Mouse (Mus musculus): Measurements from ENCODE around the gene Slc39a11.
A peak's percentile ranks its signal among the peaks of the same experiment; 100 is the strongest.

The Slc39a11 gene

DNA sequence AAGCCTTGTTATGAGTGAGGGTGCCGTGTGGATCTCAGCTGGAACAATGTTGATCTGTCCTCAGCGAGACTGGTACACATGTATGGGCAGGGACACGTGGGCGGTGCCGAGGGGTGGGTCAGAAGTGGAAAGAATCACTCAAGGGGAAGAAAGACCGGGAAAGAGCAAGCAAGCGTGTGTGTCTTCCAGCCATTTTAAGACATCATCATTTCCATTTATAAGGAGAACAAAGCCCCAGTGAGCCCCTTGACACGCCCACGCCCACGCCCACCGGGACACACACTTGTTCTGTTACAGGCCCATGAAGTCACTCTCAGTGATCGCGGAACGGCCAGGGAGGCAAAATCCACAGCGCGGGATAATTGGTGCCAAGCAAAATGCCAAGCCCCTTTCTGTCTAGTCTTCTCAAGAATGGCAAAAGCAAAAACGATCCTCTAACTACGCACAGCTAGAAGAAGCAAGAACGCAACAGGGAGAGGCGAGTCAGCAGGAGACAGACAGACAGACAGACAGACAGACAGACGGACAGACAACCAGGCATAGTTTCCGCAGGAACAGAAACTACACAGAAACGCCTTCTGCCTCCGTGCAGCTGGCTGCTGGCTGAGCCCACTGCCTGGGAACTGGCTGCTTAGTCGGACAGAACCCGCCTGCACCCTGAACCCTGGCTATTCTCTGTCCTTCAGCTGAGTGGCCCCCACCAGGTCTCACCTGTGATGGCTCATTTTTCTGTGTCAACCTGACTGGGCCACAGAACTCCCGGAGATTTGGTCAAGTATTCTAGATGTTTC is 364.7 kb downstream of the Slc39a11 start:
- DNase-seq (ENCODE audit: low spot score) = no peak

- DNase-seq (ENCODE audit: low spot score) = no peak
Observed at GRCm38 (mm10) chr11:113283376-113283811, 366.5 kb downstream of the Slc39a11 start.

GRCm38 (mm10) chr11:113278238-113278637 is 371.6 kb downstream of the Slc39a11 start:
- no peak for DNase-seq (ENCODE audit: low spot score)

GRCm38 (mm10) chr11:113277034-113277612 is 372.8 kb downstream of the Slc39a11 start:
- no peak for DNase-seq (ENCODE audit: low spot score)

GRCm38 (mm10) chr11:113276518-113276917 is 373.4 kb downstream of the Slc39a11 start:
- DNase-seq (ENCODE audit: low spot score) = no peak

DNA sequence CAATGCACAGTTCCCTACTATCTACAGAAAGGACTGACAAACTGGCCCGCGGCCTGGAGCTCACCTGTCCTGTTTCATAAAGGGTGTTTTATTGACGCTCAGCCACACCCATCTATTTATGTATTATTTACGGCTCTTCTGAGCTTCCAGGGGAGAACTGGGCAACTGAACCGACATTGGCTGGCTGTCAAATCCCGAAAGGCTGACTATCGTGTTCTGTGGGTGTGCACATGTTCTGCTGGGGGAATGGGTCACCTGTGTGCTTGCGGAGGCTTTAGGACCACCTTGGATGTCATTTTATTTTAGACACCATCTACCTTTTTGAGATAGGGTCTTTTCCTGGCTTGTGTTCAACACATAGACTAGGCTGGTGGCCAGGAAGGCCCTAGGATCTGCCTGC is 375.8 kb downstream of the Slc39a11 start:
- DNase-seq (ENCODE audit: low spot score) = no peak

DNA sequence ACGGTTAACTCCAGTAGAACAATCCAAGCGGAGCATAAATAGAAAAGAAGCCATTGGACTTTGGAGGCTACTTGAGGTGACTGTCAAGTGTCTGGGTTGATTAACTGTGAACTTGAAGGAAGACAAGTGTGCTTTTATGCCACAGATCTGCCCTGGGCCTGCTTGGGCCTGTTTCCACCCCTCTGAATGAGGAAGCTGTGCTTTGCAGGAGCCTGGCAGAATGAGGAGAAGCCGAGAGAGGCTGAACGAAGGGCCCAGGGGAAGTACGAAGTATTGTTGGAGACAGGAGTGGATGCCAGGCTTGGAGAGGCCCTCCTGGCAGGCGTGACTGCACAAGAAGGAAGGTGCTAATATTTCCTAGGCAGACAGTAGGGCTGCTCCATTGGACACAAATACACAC is 378.0 kb downstream of the Slc39a11 start:
- no peak for DNase-seq (ENCODE audit: low spot score)

DNA sequence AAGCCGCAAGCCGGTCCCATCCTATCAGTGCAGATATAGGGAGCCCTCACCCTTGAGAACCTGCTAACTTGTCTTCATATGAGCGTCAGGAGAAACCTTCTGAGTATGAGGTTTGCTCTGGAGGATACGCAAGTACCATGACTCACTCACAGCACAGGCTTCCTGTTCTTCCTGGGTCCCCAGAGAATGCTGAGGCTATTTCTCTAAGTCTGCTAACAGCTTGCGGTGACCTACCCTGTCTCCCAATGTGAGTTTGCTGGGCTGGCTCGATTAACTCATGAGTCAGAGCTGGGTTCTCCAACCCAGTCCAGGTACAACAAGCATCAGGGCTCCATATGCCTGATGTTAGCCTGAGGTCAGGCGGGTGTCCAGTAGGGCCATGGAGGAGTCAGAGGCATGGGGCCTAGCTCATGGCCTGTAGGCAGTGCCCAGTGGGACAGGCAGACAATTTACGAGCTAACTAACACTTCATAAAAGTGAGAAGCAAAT is 381.0 kb downstream of the Slc39a11 start:
- DNase-seq (ENCODE audit: low spot score) = no peak

DNA sequence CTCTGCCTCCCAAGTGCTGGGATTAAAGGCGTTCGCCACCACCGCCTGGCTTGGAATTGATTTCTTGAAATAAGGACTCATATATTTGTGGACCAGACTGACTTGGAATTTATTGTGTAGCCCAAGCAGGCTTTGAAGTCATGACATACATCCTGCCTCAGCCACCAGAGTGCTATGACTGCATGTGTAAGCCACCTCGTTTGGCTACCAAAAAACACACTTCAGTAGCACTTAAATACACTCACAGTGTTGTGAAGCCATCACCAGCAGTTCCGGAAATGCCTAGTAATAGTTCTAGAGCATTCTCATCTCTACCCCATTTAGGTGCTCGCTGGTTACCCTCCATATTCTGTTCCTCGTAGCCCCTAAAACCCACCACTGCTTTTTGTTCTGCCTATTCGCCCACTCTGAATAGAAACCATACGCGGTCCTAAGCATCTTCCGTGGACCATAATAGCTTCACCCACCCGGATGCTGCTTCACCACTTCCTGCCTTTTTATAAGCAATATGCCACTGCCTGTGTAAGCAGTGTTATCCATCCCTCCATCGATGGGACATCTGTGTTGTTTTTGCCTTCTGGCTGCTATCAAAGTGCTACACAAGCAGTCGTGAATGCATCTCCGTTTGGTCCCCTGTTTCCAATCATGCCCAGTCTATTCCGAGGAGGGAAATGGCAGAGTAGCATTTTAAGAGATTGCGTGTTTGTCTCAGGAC is 382.2 kb downstream of the Slc39a11 start:
- DNase-seq (ENCODE audit: low spot score) = no peak

GRCm38 (mm10) chr11:113266706-113267105 is 383.2 kb downstream of the Slc39a11 start:
- DNase-seq (ENCODE audit: low spot score) = peak; percentile 39

DNA sequence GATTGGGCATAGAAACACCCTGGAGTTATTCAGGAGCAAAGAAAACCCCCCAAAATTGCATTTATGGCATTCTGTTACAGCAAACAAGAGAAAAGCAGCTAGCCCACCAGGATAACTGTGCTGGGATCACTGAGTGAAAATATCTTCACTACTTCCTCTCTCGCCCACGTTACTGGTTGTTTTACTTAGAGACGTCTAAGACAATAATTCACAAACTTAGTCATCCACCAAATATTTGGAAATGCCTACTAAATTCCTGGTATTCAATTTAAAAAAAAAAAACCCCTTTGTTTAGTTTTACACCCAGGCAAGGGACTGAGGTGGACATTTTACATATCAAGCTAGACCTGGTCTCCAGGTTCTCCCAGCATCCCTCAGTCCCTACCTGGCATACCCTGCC is 384.3 kb downstream of the Slc39a11 start:
- no peak for DNase-seq (ENCODE audit: low spot score)

GRCm38 (mm10) chr11:113263971-113264370 is 385.9 kb downstream of the Slc39a11 start:
- DNase-seq (ENCODE audit: low spot score) = no peak

- peak; percentile 30 for DNase-seq (ENCODE audit: low spot score)
Observed at GRCm38 (mm10) chr11:113262062-113262461, 387.8 kb downstream of the Slc39a11 start.

GRCm38 (mm10) chr11:113261421-113261820 is 388.5 kb downstream of the Slc39a11 start:
- DNase-seq (ENCODE audit: low spot score) = no peak

DNA sequence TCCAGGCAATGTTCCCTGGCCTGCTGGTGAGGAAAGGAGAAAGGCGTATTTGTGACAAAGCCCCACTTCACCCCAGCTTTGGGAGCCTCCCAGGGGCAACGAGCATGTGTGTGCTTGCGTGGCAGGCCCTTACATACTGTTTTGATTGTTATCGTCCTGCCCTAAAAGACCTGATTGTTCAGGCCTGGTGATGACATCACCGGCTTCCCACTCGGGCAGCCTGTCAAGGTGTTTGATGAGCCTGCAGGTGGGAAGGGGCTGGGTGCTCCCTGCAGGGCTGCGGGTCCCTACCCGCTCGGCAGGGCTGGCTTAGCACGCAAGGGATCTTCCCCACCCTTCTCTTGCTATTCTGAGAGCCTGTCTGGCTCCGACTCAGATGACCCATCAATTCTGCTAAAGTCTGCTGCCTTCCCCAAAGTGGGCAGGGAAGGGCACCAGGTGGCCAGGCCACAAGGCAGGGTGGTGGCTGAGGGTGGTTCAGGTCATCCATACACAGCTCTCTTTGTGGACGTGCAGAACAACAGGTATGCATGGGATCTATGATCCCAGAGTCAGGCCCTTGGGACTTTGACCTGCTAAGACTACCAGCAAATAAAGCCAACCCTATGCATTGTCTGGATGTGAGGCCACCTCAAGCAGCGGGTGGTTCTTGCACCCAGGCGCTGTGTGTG is 390.0 kb downstream of the Slc39a11 start:
- no peak for DNase-seq (ENCODE audit: low spot score)

GRCm38 (mm10) chr11:113258016-113258415 is 391.9 kb downstream of the Slc39a11 start:
- no peak for DNase-seq (ENCODE audit: low spot score)

- DNase-seq (ENCODE audit: low spot score) = no peak
Observed at GRCm38 (mm10) chr11:113254653-113255052, 395.2 kb downstream of the Slc39a11 start.

- no peak for DNase-seq (ENCODE audit: low spot score)
Observed at GRCm38 (mm10) chr11:113253169-113253568, 396.7 kb downstream of the Slc39a11 start.

DNA sequence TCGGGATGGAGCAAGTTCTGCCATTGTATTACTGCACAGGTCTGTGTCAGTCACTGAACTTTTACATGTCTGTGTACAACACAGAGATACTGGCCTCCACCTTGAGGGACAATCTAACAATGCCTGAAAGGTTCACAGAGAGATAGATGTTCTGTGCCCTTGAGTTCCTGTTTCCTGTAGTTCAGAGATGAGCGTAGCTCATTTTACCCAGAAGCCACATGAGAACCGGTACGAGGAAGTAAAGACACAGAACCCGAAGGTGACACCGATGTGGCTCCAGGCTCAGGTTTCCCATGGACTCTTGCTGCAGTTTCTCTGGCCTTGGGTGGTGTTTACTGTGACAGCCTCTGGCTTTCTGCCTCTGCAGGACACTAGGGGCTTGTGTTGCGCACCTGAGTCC is 398.7 kb downstream of the Slc39a11 start:
- no peak for DNase-seq (ENCODE audit: low spot score)

DNA sequence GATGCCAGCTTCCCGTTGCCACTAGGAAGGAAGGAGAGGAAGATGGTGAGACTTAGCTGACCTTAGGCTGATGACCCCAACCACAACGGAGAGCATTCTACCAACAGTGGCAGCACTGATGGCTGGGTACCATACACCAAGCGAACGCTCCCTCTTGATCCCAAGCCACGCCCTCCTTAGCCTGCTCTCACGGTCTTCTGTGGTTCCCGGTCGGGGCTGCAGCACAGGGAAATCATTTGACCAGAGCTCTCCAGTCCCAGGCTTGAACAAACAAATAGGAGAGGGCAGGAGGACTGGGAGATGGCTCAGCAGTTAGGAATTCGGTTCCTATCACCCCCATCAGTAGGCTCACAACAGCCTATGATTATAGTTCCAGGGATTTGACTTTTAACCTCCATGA is 403.4 kb downstream of the Slc39a11 start:
- no peak for DNase-seq (ENCODE audit: low spot score)

GRCm38 (mm10) chr11:113245666-113246065 is 404.2 kb downstream of the Slc39a11 start:
- no peak for DNase-seq (ENCODE audit: low spot score)

DNA sequence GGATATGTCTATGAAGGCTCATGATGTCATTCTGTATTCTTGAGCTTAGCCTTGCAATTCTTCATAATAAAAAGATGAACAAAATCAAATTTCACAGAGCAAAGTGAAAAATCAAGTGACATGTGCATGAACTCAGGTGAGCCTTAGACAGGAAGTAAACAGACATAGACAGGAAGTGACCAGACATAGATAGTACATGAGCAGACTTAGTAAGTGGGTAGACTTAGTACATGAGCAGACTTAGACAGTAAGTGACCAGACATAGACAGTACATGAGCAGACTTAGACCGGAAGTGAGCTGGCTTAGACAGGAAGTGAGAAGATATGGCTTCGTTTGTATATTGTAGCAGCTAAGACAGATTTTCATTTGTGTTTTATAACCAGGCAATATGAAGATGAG is 415.4 kb downstream of the Slc39a11 start:
- no peak for DNase-seq (ENCODE audit: low spot score)
